Mouse (Mus musculus): ENCODE data around the gene Tnn.

GRCm38 (mm10) chr1:160061321-160061720, 92.1 kb downstream of the Tnn start:
- TF ChIP-seq POLR2A (IDR thresholded peaks at IDR 0.05; ENCODE audit: extremely low read depth, insufficient read depth, low read length) (no peak), CTCF (IDR thresholded peaks at IDR 0.05; ENCODE audit: low read depth, low read length) (no peak)

All from liver, adult 2 months (tissue).